In the genomic region with DNA sequence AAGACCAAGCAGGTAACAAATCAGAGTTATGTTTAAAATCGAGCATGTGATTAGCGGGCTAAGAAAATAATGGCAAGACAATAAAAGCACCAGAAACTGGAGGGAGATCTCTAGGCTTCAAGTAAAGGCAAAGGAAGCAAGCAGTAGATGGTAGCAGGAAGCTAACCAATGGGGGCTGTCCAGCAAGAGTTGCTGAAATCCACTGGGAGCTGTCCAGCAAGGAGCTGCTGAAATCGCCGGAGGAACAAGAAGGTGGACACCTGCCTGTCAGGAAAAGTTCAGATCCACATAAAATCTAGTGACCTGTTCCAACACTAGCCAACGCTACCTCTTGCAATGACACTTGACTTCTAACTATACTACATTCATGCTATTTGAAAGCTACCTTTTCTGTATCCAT, we compare ENCODE assay signal across 9 mouse cellular contexts. TPM values are rescaled to one million over a fixed set of nuclear protein-coding genes. Genes with fewer than 3 reads are reported as not detected.
DNase-seq lines count a peak whose midpoint lies in the region; ATAC-seq and TF ChIP-seq lines count a peak whose summit lies in the region.
"Had no signal": no experiment of that assay in that cellular context is flagged by ENCODE, and none has a peak within 500 bp of the region (broad histone marks: within the 10 kb centered on the region; RNA-seq: fewer than 3 reads in every experiment).

No protein-coding gene starts in this region.

- H3K9me3 ChIP-seq in hindbrain, embryonic 10.5 days, result no peaks in the 10 kb centered on the region
- H3K9me3 ChIP-seq in hindbrain, embryonic 13.5 days, result 0 out of 2 replicates have a peak, but pooled peaks cover 3% of the 10 kb centered on the region
- H3K9me3 ChIP-seq in hindbrain, postnatal 0 days (ENCODE audit: low read length), result no peaks in the 10 kb centered on the region
- H3K9me3 ChIP-seq: hindbrain, embryonic 15.5 days had no signal

- H3K4me2 ChIP-seq in hindbrain, embryonic 13.5 days, result no peak overlapping the region
- H3K4me2 ChIP-seq in hindbrain, postnatal 0 days (ENCODE audit: low read depth, low read length), result no peak overlapping the region
- H3K4me2 ChIP-seq: hindbrain, embryonic 15.5 days had no signal

- 21% methylated on average over 5 of the region's 5 CpGs for WGBS in hindbrain, embryonic 10.5 days
- WGBS in hindbrain, embryonic 13.5 days, result 23% methylated on average over 5 of the region's 5 CpGs
- 24% methylated on average over 5 of the region's 5 CpGs for WGBS in hindbrain, postnatal 0 days

- TF ChIP-seq CTCF in hindbrain, postnatal 0 days (IDR thresholded peaks at IDR 0.05; ENCODE audit: low read depth), result no peak

- DNase-seq in hindbrain, embryonic 10.5 days (ENCODE audit: low spot score), result peak; percentile 62
- DNase-seq in R1 (ENCODE audit: low read depth, low spot score) (peak; percentile 74), MN1 (ENCODE audit: low spot score) (no peak)
- peak; percentile 39 for DNase-seq in hindbrain, postnatal 0 days (ENCODE audit: low spot score)
- DNase-seq in mesoderm, embryonic 11.5 days (ENCODE audit: low read depth, low spot score), result peak; percentile 74
- DNase-seq in spleen, postnatal 36 days (ENCODE audit: low spot score in 2 of 2), result no peak
- no peak for DNase-seq in frontal cortex, postnatal 14 days (ENCODE audit: low spot score in 2 of 2)

- no peaks in the 10 kb centered on the region for H3K27me3 ChIP-seq in hindbrain, embryonic 10.5 days (ENCODE audit: insufficient read depth, poor library complexity, severe bottlenecking)
- no peaks in the 10 kb centered on the region for H3K27me3 ChIP-seq in hindbrain, embryonic 13.5 days
- H3K27me3 ChIP-seq in hindbrain, postnatal 0 days (ENCODE audit: insufficient read depth, low read length), result no peaks in the 10 kb centered on the region

- H3K27ac ChIP-seq in hindbrain, embryonic 10.5 days, result no peak overlapping the region
- H3K27ac ChIP-seq in hindbrain, embryonic 13.5 days, result no peak overlapping the region
- H3K27ac ChIP-seq in hindbrain, postnatal 0 days, result no peak overlapping the region
- H3K27ac ChIP-seq: hindbrain, embryonic 15.5 days had no signal

- no peaks in the 10 kb centered on the region for H3K4me1 ChIP-seq in hindbrain, embryonic 10.5 days (replicated peaks)
- no peaks in the 10 kb centered on the region for H3K4me1 ChIP-seq in hindbrain, embryonic 13.5 days (replicated peaks)
- no peaks in the 10 kb centered on the region for H3K4me1 ChIP-seq in hindbrain, postnatal 0 days (ENCODE audit: insufficient read depth, low read length)
- H3K4me1 ChIP-seq: hindbrain, embryonic 15.5 days had no signal

- no peak overlapping the region for H3K9ac ChIP-seq in hindbrain, embryonic 13.5 days
- no peak overlapping the region for H3K9ac ChIP-seq in hindbrain, postnatal 0 days (replicated peaks; ENCODE audit: low read length)
- H3K9ac ChIP-seq: hindbrain, embryonic 15.5 days had no signal

- no peak for ATAC-seq in hindbrain, embryonic 13.5 days (ENCODE audit: low FRiP score)
- ATAC-seq in hindbrain, postnatal 0 days, result no peak

- H3K36me3 ChIP-seq in hindbrain, embryonic 10.5 days, result no peaks in the 10 kb centered on the region
- no peaks in the 10 kb centered on the region for H3K36me3 ChIP-seq in hindbrain, embryonic 13.5 days
- no peaks in the 10 kb centered on the region for H3K36me3 ChIP-seq in hindbrain, postnatal 0 days (ENCODE audit: insufficient read depth, low read length)
- H3K36me3 ChIP-seq: hindbrain, embryonic 15.5 days had no signal

- no peak overlapping the region for H3K4me3 ChIP-seq in hindbrain, embryonic 10.5 days
- H3K4me3 ChIP-seq in hindbrain, embryonic 13.5 days, result no peak overlapping the region
- H3K4me3 ChIP-seq in hindbrain, postnatal 0 days (ENCODE audit: low read length), result no peak overlapping the region
- H3K4me3 ChIP-seq: hindbrain, embryonic 15.5 days had no signal

RNA-seq across cellular contexts. Expression of a gene that starts 7.3 kb away (rescaled TPM):
- not detected in 2 replicates for polyA plus RNA-seq in hindbrain, embryonic 10.5 days (2016; fragmentation: Nextera tagmentation; extraction: Ambion mirVana)
- polyA plus RNA-seq in hindbrain, embryonic 13.5 days (2015; fragmentation: Nextera tagmentation; extraction: Ambion mirVana), result 0.06 TPM in 2 replicates
- 0.31 TPM in 1 of 2 replicates, not detected in the other for total RNA-seq in hindbrain, postnatal 0 days (2014; rRNA removed)
- 0.30 and 0.38 TPM in 2 replicates for polyA plus RNA-seq in hindbrain, postnatal 0 days (2015; fragmentation: Nextera tagmentation; extraction: Ambion mirVana)

Comparison
In these comparisons a context has a peak if more than half of its experiments do, and no peak if none do; other contexts are left out.
1. DNase-seq: peak in hindbrain, embryonic 10.5 days (single experiment), R1 (single experiment), hindbrain, postnatal 0 days (single experiment) and mesoderm, embryonic 11.5 days (single experiment); none in MN1 (single experiment), spleen, postnatal 36 days (0 of 2) and frontal cortex, postnatal 14 days (0 of 2).